Mouse (Mus musculus): Measurements from ENCODE around the gene Fcgr1. TPM values are rescaled to one million over a fixed set of nuclear protein-coding genes. Genes with fewer than 3 reads are reported as not detected.

Fcgr1 gene
- total RNA-seq, 2 experiments from 2014 or later: 0.14 TPM; not detected in 1

Small RNA genes within 50 kb of the gene (microRNA-seq; reads per million reads assigned to microRNA genes)
- gene Gm47311 (not detected), gene Gm47313 (not detected)

Other genes starting within 250 kb of the Fcgr1 start
- 10 to 100 TPM; 19.6 to 19.8 TPM for gene Vps45, start 235.5 kb downstream of the Fcgr1 start, total RNA-seq (2021)
- 10 to 100 TPM; 57.4 to 58.2 TPM for gene Otud7b, start 189.4 kb downstream of the Fcgr1 start, total RNA-seq (2021)
- gene Mtmr11, start 132.0 kb downstream of the Fcgr1 start, total RNA-seq (2021): 1 to 10 TPM; 2.0 to 3.1 TPM
- gene Sf3b4, start 121.6 kb downstream of the Fcgr1 start, total RNA-seq (2021): 10 to 100 TPM; 12.1 to 14.4 TPM
- under 1 TPM; 0.17 to 0.21 TPM for gene Sv2a, start 112.8 kb downstream of the Fcgr1 start, total RNA-seq (2021)
- gene Bola1, start 74.3 kb downstream of the Fcgr1 start, total RNA-seq (2021): 10 to 100 TPM; 27.8 to 31.6 TPM
- gene Hist2h2ab, start 74.1 kb downstream of the Fcgr1 start, total RNA-seq (2021): 1 to 10 TPM in 1 of 2 experiments, under 1 TPM in 1; 0.62 to 1.8 TPM
- gene Hist2h2ac, start 73.1 kb downstream of the Fcgr1 start, total RNA-seq (2021): 10 to 100 TPM in 1 of 2 experiments, 1 to 10 TPM in 1; 6.7 to 12.5 TPM
- 1 to 10 TPM; 4.2 to 6.2 TPM for gene Hist2h2be, start 72.8 kb downstream of the Fcgr1 start, total RNA-seq (2021)
- 1 to 10 TPM; 4.7 to 4.9 TPM for gene Hist2h3c2, start 54.8 kb downstream of the Fcgr1 start, total RNA-seq (2021)
- gene Hist2h2aa2, start 53.7 kb downstream of the Fcgr1 start, total RNA-seq (2021): 100 to 1,000 TPM; 170 to 186 TPM
- 1 to 10 TPM; 2.8 to 4.7 TPM for gene Hist2h2aa1, start 48.5 kb downstream of the Fcgr1 start, total RNA-seq (2021)
- gene Hist2h3c1, start 47.3 kb downstream of the Fcgr1 start, total RNA-seq (2021): not detected
- 1 to 10 TPM; 4.6 to 7.8 TPM for gene Hist2h4, start 30.7 kb downstream of the Fcgr1 start, total RNA-seq (2021)
- gene Hist2h3b, start 25.3 kb downstream of the Fcgr1 start, total RNA-seq (2021): 10 to 100 TPM; 14.0 to 16.9 TPM
- 10 to 100 TPM; 15.3 to 27.5 TPM for gene Hist2h2bb, start 24.2 kb downstream of the Fcgr1 start, total RNA-seq (2021)
- not detected for gene BC107364, start 158.3 kb upstream of the Fcgr1 start, total RNA-seq (2021)
- gene Hfe2, start 231.2 kb upstream of the Fcgr1 start, total RNA-seq (2021): 100 to 1,000 TPM; 622 to 636 TPM